Mouse (Mus musculus) forebrain, embryonic 11.5 days (tissue): ENCODE results near the gene Nkd1. TPM values are rescaled to one million over a fixed set of nuclear protein-coding genes. Genes with fewer than 3 reads are reported as not detected.
A peak's percentile ranks its signal among the peaks of the same experiment; 100 is the strongest.

Experiments
- ATAC-seq: fragments of 200-750 bp; cut with Nextera tagmentation; replicated peaks from 2 replicates; pipeline ENCODE4 v1.8.0; 2017; ENCODE audit warnings: moderate TSS enrichment; ENCODE audit not compliant: low FRiP score
- DNase-seq: peaks from one replicate; pipeline ENCODE4 v3.0.0-alpha.2; 2017; ENCODE audit warnings: low spot score
- H3K27ac ChIP-seq: fragments of 300-500 bp; sonication (generic); 2 replicates; pipeline ENCODE4 v1.5.1; 2014; ENCODE audit warnings: low read depth, low read length
- H3K27me3 ChIP-seq: fragments of 300-500 bp; sonication (generic); 2 replicates; pipeline ENCODE4 v1.6.1; 2014; ENCODE audit warnings: mild to moderate bottlenecking, low read length, mixed read lengths; ENCODE audit not compliant: control insufficient read depth, insufficient read depth
- H3K36me3 ChIP-seq: fragments of 300-500 bp; sonication (generic); 2 replicates; pipeline ENCODE4 v1.6.1; 2014; ENCODE audit warnings: mild to moderate bottlenecking, low read length, moderate library complexity, mixed read lengths; ENCODE audit not compliant: control insufficient read depth, insufficient read depth
- H3K4me1 ChIP-seq: fragments of 300-500 bp; sonication (generic); replicated peaks from 2 replicates; pipeline ENCODE4 v1.6.1; 2014; ENCODE audit warnings: low read length, mixed read lengths; ENCODE audit not compliant: control insufficient read depth, insufficient read depth
- H3K4me2 ChIP-seq: fragments of 300-500 bp; sonication (generic); 2 replicates; pipeline ENCODE4 v1.6.1; 2014; ENCODE audit warnings: low read depth, mild to moderate bottlenecking, low read length, moderate library complexity, mixed read lengths; ENCODE audit not compliant: severe bottlenecking
- H3K4me3 ChIP-seq: fragments of 300-500 bp; sonication (generic); 2 replicates; pipeline ENCODE4 v1.5.1; 2014; ENCODE audit warnings: low read depth, low read length
- H3K9ac ChIP-seq: fragments of 300-500 bp; sonication (generic); 2 replicates; pipeline ENCODE4 v1.6.1; 2014; ENCODE audit warnings: low read length
- H3K9me3 ChIP-seq: fragments of 300-500 bp; sonication (generic); 2 replicates; pipeline ENCODE4 v1.6.1; 2016; ENCODE audit warnings: low read length, mixed read lengths; ENCODE audit not compliant: control insufficient read depth
- WGBS: fragments of 180-500 bp; shearing (Covaris S2); extraction: QIAGEN DNeasy Blood & Tissue Kit; methylation state at CpG from one replicate; pipeline ENCODE4 v1.1.7; 2014; 5-methylcytosine and 5-hydroxymethylcytosine counted together
- polyA plus RNA-seq: library from polyadenylated mRNA; unstranded; fragments of >200 nt; fragmentation: Nextera tagmentation; extraction: Ambion mirVana; gene quantifications from 2 replicates; pipeline ENCODE4 v1.2.1, GENCODE M21; 2014

Gene Nkd1
- polyA plus RNA-seq, 1 experiment from 2014 or later = 63.0 TPM

DNA sequence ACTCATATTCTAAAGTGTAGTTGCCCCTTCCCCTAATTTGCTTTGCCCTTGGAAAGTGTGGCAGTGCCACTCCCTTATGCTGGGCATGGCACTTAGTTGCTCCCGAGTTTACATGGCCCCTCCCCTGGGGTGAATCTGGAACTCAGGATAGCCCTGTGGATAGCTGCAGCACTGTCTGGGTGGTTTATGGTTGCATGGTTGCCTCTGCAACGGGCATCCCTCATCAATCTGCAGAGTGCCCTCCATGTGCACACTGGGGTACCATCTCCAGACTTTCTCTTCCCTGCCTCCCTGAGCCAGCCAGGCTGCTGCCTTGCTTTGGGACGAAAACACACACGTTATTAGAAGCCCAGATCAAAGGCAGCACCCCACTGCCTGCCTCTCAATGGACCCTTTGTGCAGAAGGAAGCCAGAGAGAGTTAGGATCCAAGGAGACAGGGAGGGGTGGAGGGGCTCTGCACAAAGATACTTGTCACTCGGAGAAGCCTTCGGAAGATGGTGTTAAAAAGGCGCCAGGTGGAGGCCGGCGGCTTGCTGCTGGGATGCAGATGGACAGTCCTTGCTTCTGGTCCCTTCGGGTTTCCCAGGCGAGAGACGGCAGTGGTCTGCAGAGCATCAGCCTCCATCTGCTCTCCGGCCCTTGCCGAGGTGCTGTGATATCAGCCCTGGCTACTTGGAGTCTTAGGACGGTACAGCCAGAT, 8.9 kb upstream of the Nkd1 start:
- Histone ChIP-seq H3K27ac (peak overlapping the region; percentile 43; the same call in 1 of the 2 replicates), H3K9ac (no peak overlapping the region), H3K9me3 (no peaks in the 10 kb centered on the region), H3K27me3 (peaks cover 2% of the 10 kb centered on the region; the same call in 1 of the 2 replicates), H3K4me2 (peak overlapping the region; percentile 11; the same call in 1 of the 2 replicates), H3K4me1 (peaks cover 5% of the 10 kb centered on the region; the same call in 1 of the 2 replicates), H3K4me3 (no peak overlapping the region), H3K36me3 (no peaks in the 10 kb centered on the region)
- peak; percentile 76 for ATAC-seq
- DNase-seq = peak; percentile 72
- WGBS = 3% methylated on average over 15 of the region's 15 CpGs

DNA sequence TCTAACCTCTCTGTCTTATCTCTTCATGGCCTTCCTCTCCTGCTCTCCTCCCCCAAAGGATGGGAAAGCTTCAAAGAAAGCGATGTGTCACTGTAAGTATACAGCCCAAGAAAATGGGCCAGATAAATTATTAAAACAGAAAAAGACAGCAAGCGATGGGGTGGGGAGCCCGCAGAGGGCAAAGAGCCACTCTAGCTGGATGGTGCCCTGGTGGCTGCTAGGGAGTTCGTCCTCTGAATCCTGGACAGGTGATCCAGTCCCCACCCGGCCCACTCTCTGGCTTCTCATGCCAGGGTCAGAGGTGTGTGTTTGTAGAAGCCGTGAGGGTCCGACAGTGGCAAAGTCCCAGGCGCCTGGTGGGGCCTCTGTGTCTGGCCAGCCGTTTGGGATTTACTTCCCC, 3.1 kb upstream of the Nkd1 start:
- H3K27me3 ChIP-seq = peaks cover 8% of the 10 kb centered on the region; the same call in 1 of the 2 replicates
- no peaks in the 10 kb centered on the region for H3K36me3 ChIP-seq
- ATAC-seq (no peak), DNase-seq (no peak)
- no peak overlapping the region for H3K4me2 ChIP-seq
- H3K4me3 ChIP-seq = no peak overlapping the region
- WGBS = 61% methylated on average over 9 of the region's 9 CpGs
- no peak overlapping the region for H3K9ac ChIP-seq
- no peak overlapping the region for H3K27ac ChIP-seq
- no peaks in the 10 kb centered on the region for H3K9me3 ChIP-seq
- H3K4me1 ChIP-seq = peaks cover 10% of the 10 kb centered on the region

DNA sequence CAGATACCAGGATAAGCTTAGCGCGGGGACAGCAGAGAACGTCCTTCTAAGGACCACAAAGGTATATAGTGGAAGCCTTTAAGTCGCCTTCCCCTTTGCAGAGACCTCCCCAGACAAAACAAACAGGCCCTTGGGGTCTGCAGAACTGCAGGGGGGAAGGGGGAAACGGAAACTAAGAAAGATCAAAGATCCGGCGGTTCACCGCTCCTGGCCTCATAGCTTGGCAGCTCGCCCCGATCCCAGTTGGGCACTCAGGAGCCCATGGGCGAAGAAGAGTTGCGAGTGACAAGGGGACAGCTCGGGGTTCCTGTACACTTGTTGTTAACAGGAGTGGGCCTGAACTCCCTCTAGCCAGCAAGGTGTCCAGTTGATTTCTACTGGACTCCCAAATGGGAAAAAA, 773 bp upstream of the Nkd1 start:
- Histone ChIP-seq H3K27me3 (peaks cover 8% of the 10 kb centered on the region; the same call in 1 of the 2 replicates), H3K4me1 (peaks cover 16% of the 10 kb centered on the region), H3K4me2 (peak overlapping the region; percentile 97; the same call in 1 of the 2 replicates), H3K27ac (no peak overlapping the region), H3K36me3 (no peaks in the 10 kb centered on the region), H3K9ac (no peak overlapping the region), H3K4me3 (no peak overlapping the region; the same call in 1 of the 2 replicates), H3K9me3 (no peaks in the 10 kb centered on the region)
- 15% methylated on average over 13 of the region's 13 CpGs for WGBS
- ATAC-seq (no peak), DNase-seq (peak; percentile 65)

DNA sequence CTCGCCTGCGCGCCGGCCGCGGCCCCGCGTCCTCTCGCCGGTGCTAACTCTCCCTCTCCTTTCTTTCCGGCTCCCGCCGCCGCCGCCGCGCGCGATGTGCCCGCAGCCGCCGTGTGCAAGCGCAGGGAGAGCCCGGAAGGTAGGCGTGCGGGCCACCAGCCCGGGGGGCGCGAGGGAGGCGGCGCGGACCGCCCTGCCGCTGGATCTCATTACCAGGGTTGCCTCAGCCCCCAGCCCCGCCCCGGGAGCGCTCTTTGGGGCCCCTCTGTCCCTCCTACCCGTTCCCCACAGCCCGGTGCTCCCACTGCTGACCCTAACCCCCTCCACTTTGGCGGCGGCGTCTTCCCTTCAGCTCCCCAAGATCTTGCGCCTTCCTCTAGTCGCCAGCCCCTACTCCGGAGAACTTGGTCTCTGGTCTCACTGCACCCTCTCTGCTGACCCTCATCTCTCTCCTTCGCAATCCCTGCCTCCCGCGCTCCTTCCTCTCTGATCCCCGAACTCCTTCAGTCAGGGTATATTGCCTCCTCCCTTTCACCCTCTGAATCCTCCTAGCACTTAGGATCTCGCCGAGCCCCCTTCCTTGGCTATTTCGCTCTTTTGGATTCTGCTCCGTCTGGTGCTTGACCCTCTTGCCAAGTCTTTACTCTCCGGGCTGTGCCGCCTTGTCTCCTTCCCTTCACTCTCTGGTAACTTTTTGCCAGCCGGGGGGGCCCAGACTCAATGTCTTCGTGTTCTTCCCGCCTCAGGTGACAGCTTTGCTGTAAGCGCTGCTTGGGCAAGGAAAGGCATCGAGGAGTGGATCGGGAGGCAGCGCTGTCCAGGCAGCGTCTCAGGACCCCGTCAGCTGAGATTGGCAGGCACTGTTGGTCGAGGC, 624 bp downstream of the Nkd1 start:
- ATAC-seq = peak; percentile 57
- Histone ChIP-seq H3K9ac (peak overlapping the region; percentile 94), H3K4me3 (peak overlapping the region; percentile 79), H3K4me2 (peak overlapping the region; percentile 97), H3K27ac (peak overlapping the region; percentile 25; the same call in 1 of the 2 replicates), H3K36me3 (no peaks in the 10 kb centered on the region), H3K9me3 (no peaks in the 10 kb centered on the region), H3K27me3 (peaks cover 8% of the 10 kb centered on the region; the same call in 1 of the 2 replicates), H3K4me1 (peaks cover 21% of the 10 kb centered on the region)
- under 1% methylated on average over 52 of the region's 65 CpGs for WGBS
- DNase-seq = peak; percentile 80

DNA sequence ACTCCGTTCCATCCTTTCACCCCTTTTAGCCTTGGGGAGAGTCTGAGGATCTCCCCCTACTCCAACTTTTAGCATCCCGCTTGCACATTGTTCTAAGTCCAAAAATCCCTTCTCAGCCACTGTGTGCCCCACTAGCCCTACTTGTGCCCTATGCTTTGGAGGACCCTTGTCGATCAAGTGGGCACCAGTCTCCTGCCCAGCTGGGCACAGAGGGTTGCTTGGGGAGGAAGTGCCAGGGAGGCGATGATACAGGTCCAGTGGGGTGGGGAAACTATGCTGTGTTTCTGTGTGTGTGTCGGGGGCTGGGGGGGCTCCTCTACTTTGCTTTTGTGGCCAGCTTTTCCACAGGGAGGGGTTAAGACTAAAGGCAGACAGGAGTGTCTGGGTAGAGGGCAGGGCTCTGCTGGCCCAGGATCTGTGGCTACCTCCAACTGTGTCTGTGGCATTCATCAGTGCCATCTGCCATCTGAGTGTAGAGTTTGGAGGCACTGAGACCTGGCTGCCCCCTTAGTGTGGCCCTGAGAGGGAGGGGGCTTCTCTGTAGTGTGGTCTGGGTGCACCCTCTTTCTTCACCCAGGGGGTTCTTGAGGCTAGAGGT, 1.4 kb downstream of the Nkd1 start:
- H3K9ac ChIP-seq = peak overlapping the region; percentile 94
- peaks cover 8% of the 10 kb centered on the region; the same call in 1 of the 2 replicates for H3K27me3 ChIP-seq
- ATAC-seq (no peak), DNase-seq (no peak)
- peaks cover 21% of the 10 kb centered on the region for H3K4me1 ChIP-seq
- no peaks in the 10 kb centered on the region for H3K9me3 ChIP-seq
- peak overlapping the region; percentile 79 for H3K4me3 ChIP-seq
- no peak overlapping the region for H3K27ac ChIP-seq
- no peaks in the 10 kb centered on the region for H3K36me3 ChIP-seq
- H3K4me2 ChIP-seq = peak overlapping the region; percentile 97
- WGBS = 34% methylated on average over 5 of the region's 5 CpGs

DNA sequence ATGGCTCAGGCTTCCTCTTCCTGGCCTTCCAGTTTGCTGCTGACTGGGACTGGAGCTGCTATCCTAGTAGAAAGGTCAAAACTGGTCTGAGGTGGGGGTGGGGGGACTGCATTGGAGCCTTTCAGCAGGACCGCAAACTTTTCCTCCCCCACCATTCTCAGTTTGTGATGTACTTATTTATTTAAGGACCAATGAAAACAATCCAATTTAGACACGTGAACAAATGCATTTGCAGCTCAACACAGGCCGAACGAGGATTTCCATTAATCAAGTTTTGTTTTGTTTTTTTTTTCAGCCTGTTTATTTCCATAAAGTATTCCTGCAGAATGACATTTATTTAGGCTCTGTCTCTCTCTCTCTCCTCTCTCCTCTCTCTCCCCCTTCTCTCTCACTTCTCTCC, 2.5 kb downstream of the Nkd1 start:
- WGBS = 32% methylated on average over 4 of the region's 4 CpGs
- no peaks in the 10 kb centered on the region for H3K36me3 ChIP-seq
- DNase-seq = no peak

DNA sequence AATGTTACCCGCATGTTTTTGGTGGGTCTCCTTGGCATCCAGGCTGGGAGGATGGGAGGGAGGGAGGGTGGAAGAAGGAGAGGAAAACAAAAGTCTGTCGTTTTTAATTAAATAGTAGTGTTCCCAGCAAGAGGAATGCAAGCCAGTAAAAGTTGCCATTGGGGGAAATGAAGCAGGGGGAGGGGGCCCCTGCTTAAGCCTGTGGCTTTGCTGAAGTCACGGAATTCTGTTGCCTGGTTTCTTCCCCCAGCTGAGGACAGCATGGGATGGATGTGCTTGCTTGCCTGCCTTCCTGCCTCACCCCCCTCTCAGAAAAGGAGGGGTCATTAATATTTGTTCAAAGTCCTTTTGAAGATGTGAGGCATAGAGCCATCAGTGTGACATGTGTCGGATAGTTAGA, 3.0 kb downstream of the Nkd1 start:
- WGBS = 14% methylated on average over 4 of the region's 4 CpGs
- Histone ChIP-seq H3K9ac (no peak overlapping the region), H3K4me3 (no peak overlapping the region), H3K4me1 (peaks cover 19% of the 10 kb centered on the region), H3K4me2 (peak overlapping the region; percentile 97; the same call in 1 of the 2 replicates), H3K36me3 (no peaks in the 10 kb centered on the region), H3K27me3 (peaks cover 8% of the 10 kb centered on the region; the same call in 1 of the 2 replicates), H3K27ac (no peak overlapping the region), H3K9me3 (no peaks in the 10 kb centered on the region)
- DNase-seq (no peak), ATAC-seq (no peak)

More for the DNA sequence above, 2.5 kb downstream of the Nkd1 start:
- Histone ChIP-seq H3K4me3 (peak overlapping the region; percentile 1; the same call in 1 of the 2 replicates), H3K4me1 (peaks cover 20% of the 10 kb centered on the region), H3K9ac (0 out of 2 replicates have a peak overlapping the region, but pooled peaks have one; percentile 7), H3K27ac (no peak overlapping the region), H3K9me3 (no peaks in the 10 kb centered on the region), H3K4me2 (peak overlapping the region; percentile 97), H3K27me3 (peaks cover 8% of the 10 kb centered on the region; the same call in 1 of the 2 replicates)
- ATAC-seq = no peak

DNA sequence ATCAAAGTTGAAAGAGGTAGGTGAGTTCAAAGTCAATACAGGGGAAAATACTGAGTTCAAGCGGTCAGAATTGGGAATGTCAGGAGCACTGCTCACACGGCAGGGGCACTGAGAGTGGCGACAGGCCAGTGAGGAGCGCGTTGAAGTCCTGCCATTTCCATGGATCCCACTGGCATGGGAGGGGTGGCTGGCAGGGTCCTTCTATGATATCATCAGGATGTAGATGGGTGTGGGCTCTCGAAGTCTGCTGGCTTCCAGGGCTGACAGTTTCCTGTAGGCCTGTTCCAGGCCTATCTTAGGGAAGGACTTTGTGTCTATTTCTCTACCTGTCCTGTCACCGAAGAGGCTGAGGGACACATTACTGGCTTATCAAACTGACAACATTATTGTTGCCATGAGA, 3.7 kb downstream of the Nkd1 start:
- Histone ChIP-seq H3K4me3 (no peak overlapping the region), H3K9me3 (no peaks in the 10 kb centered on the region), H3K27me3 (peaks cover 5% of the 10 kb centered on the region; the same call in 1 of the 2 replicates), H3K36me3 (no peaks in the 10 kb centered on the region), H3K9ac (no peak overlapping the region), H3K4me1 (peaks cover 19% of the 10 kb centered on the region), H3K4me2 (no peak overlapping the region), H3K27ac (no peak overlapping the region)
- WGBS = 78% methylated on average over 7 of the region's 7 CpGs
- DNase-seq = no peak
- no peak for ATAC-seq
